Comparison of ENCODE assay signal across 10 mouse cellular contexts in the genomic region with DNA sequence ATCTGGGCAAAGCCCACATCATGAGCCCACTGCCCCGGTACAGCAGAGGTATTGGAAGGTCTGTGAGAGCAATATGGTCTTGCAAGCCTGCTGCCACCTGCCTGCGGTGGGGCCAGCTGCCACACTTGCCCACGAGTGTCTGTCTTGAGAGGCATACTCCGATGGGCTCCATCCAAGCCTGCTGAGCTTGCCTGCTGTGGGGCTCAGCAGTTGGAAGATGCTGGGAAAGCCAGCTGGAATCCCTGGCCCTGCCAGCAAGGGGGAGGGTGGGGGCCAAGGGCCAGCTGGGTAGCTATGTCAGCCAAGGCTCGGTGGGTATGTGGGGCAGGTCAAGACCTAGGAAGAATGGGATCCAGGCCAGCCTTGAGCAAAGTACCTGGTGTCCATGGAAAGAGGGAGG. TPM values are rescaled to one million over a fixed set of nuclear protein-coding genes. Genes with fewer than 3 reads are reported as not detected.
DNase-seq lines count a peak whose midpoint lies in the region; ATAC-seq and TF ChIP-seq lines count a peak whose summit lies in the region.
"Had no signal": no experiment of that assay in that cellular context is flagged by ENCODE, and none has a peak within 500 bp of the region (broad histone marks: within the 10 kb centered on the region; RNA-seq: fewer than 3 reads in every experiment).

No protein-coding gene starts in this region.

- no peak overlapping the region for H3K4me2 ChIP-seq in midbrain, postnatal 0 days (ENCODE audit: low read depth, low read length, poor library complexity, severe bottlenecking)
- H3K4me2 ChIP-seq: liver, embryonic 12.5 days had no signal

- no peak for TF ChIP-seq POLR2A in thymus, adult 2 months (IDR thresholded peaks at IDR 0.05; ENCODE audit: control insufficient read depth, extremely low read depth, insufficient read depth, low read length, poor library complexity)

- no peaks in the 10 kb centered on the region for H3K4me1 ChIP-seq in midbrain, postnatal 0 days (ENCODE audit: insufficient read depth, low read length)
- H3K4me1 ChIP-seq in midbrain, embryonic 10.5 days, result peaks cover 10% of the 10 kb centered on the region; the same call in 1 of the 2 replicates
- no peaks in the 10 kb centered on the region for H3K4me1 ChIP-seq in heart, embryonic 10.5 days
- H3K4me1 ChIP-seq in thymus, adult 2 months (replicated peaks; ENCODE audit: control insufficient read depth, insufficient read depth, low read length), result no peaks in the 10 kb centered on the region
- H3K4me1 ChIP-seq: liver, embryonic 12.5 days had no signal

- peaks cover 11% of the 10 kb centered on the region for H3K36me3 ChIP-seq in midbrain, postnatal 0 days (ENCODE audit: insufficient read depth, low read length)
- H3K36me3 ChIP-seq in midbrain, embryonic 10.5 days, result no peaks in the 10 kb centered on the region
- H3K36me3 ChIP-seq in heart, embryonic 10.5 days, result no peaks in the 10 kb centered on the region
- H3K36me3 ChIP-seq in thymus, adult 2 months (ENCODE audit: control insufficient read depth, insufficient read depth, low read length), result no peaks in the 10 kb centered on the region
- H3K36me3 ChIP-seq: liver, embryonic 12.5 days had no signal

- no peaks in the 10 kb centered on the region for H3K9me3 ChIP-seq in midbrain, postnatal 0 days (ENCODE audit: low read length)
- H3K9me3 ChIP-seq in midbrain, embryonic 10.5 days (replicated peaks), result no peaks in the 10 kb centered on the region
- H3K9me3 ChIP-seq in heart, embryonic 10.5 days, result no peaks in the 10 kb centered on the region
- H3K9me3 ChIP-seq: liver, embryonic 12.5 days had no signal

- no peak overlapping the region for H3K27ac ChIP-seq in midbrain, postnatal 0 days (ENCODE audit: low read depth, low read length)
- H3K27ac ChIP-seq in midbrain, embryonic 10.5 days (replicated peaks), result no peak overlapping the region
- peak overlapping the region; percentile 78 for H3K27ac ChIP-seq in left cerebral cortex, adult 2 months
- H3K27ac ChIP-seq in heart, embryonic 10.5 days, result no peak overlapping the region
- no peak overlapping the region for H3K27ac ChIP-seq in thymus, adult 2 months (ENCODE audit: control insufficient read depth, insufficient read depth, low read length)
- H3K27ac ChIP-seq: liver, embryonic 12.5 days had no signal

- H3K27me3 ChIP-seq in midbrain, postnatal 0 days (ENCODE audit: insufficient read depth, low read length), result no peaks in the 10 kb centered on the region
- H3K27me3 ChIP-seq in midbrain, embryonic 10.5 days (ENCODE audit: low read depth, poor library complexity, severe bottlenecking), result no peaks in the 10 kb centered on the region
- H3K27me3 ChIP-seq in heart, embryonic 10.5 days (ENCODE audit: insufficient read depth, poor library complexity, severe bottlenecking), result peaks cover 69% of the 10 kb centered on the region
- no peaks in the 10 kb centered on the region for H3K27me3 ChIP-seq in thymus, adult 2 months (ENCODE audit: control insufficient read depth, insufficient read depth, low read length)
- H3K27me3 ChIP-seq: liver, embryonic 12.5 days had no signal

- WGBS in midbrain, postnatal 0 days, result 78% methylated on average over 5 of the region's 5 CpGs
- 86% methylated on average over 5 of the region's 5 CpGs for WGBS in midbrain, embryonic 10.5 days
- 76% methylated on average over 5 of the region's 5 CpGs for WGBS in heart, embryonic 10.5 days
- 94% methylated on average over 5 of the region's 5 CpGs for WGBS in thymus, adult 2 months

- no peak overlapping the region for H3K9ac ChIP-seq in midbrain, postnatal 0 days (replicated peaks; ENCODE audit: low read length, poor library complexity, severe bottlenecking)
- H3K9ac ChIP-seq: liver, embryonic 12.5 days had no signal

- H3K4me3 ChIP-seq in midbrain, postnatal 0 days (ENCODE audit: low read depth, low read length), result no peak overlapping the region
- no peak overlapping the region for H3K4me3 ChIP-seq in midbrain, embryonic 10.5 days
- no peak overlapping the region for H3K4me3 ChIP-seq in left cerebral cortex, adult 2 months
- H3K4me3 ChIP-seq in heart, embryonic 10.5 days, result no peak overlapping the region
- no peak overlapping the region for H3K4me3 ChIP-seq in thymus, adult 2 months (ENCODE audit: control insufficient read depth, insufficient read depth, low read length)
- H3K4me3 ChIP-seq: liver, embryonic 12.5 days had no signal

- TF ChIP-seq CTCF in midbrain, postnatal 0 days (IDR thresholded peaks at IDR 0.05), result no peak
- TF ChIP-seq CTCF in left cerebral cortex, adult 2 months (IDR thresholded peaks at IDR 0.05), result no peak; the same call in 1 of the 2 replicates
- TF ChIP-seq CTCF in thymus, adult 2 months (IDR thresholded peaks at IDR 0.05; ENCODE audit: borderline replicate concordance, control insufficient read depth, extremely low read depth, insufficient read depth, low read length, poor library complexity), result no peak

- DNase-seq in midbrain, postnatal 0 days (ENCODE audit: low spot score), result peak; percentile 26
- no peak for DNase-seq in midbrain, embryonic 10.5 days (ENCODE audit: low spot score)
- peak; percentile 89 to 95 for DNase-seq in cerebellum, postnatal 10 days
- DNase-seq in left cerebral cortex, adult 2 months (ENCODE audit: extremely low spot score in 1 of 2, low spot score in 2 of 2), result peak in 1 of 2 experiments; percentile 54
- no peak for DNase-seq in heart, embryonic 10.5 days (ENCODE audit: low spot score)
- DNase-seq in kidney, postnatal 4 days, result no peak
- DNase-seq in thymus, adult 2 months, result no peak
- DNase-seq: heart, postnatal 4 days; kidney, postnatal 14 days had no signal

- ATAC-seq in midbrain, postnatal 0 days (ENCODE audit: low FRiP score), result no peak
- ATAC-seq: liver, embryonic 12.5 days had no signal

- intact Hi-C loops in left cerebral cortex, adult 2 months (cut with DNase I), result loop anchor here (5.0 kb wide), 1 partner anchor 40 kb away; no protein-coding TSS in a partner anchor

RNA-seq across cellular contexts. Expression of a gene that starts 53.7 kb away (rescaled TPM):
- total RNA-seq in midbrain, postnatal 0 days (2014; rRNA removed), result 95.0 and 98.6 TPM in 2 replicates
- polyA plus RNA-seq in midbrain, postnatal 0 days (2015; fragmentation: Nextera tagmentation; extraction: Ambion mirVana), result 77.6 and 107 TPM in 2 replicates
- 0.07 and 0.12 TPM in 2 replicates for polyA plus RNA-seq in midbrain, embryonic 10.5 days (2016; fragmentation: Nextera tagmentation; extraction: Ambion mirVana)
- 100 to 1,000 TPM; 176 to 194 TPM for total RNA-seq in left cerebral cortex, adult 2 months (2021)
- polyA plus RNA-seq in heart, embryonic 10.5 days (2016; fragmentation: Nextera tagmentation; extraction: Ambion mirVana), result 0.02 TPM in 1 of 2 replicates, not detected in the other
- polyA plus RNA-seq in thymus, adult 2 months (2012; rRNA removed), result 0.11 and 0.16 TPM in 2 replicates

Comparison
In these comparisons a context has a peak if more than half of its experiments do, and no peak if none do; other contexts are left out.
1. DNase-seq: peak in midbrain, postnatal 0 days (single experiment) and cerebellum, postnatal 10 days (2 of 2); none in midbrain, embryonic 10.5 days (single experiment), heart, embryonic 10.5 days (single experiment), kidney, postnatal 4 days (0 of 2) and thymus, adult 2 months (single experiment).
2. RNA of a gene that starts 53.7 kb away (polyA plus RNA-seq): 77.6 to 107 TPM in midbrain, postnatal 0 days; 0.11 to 0.16 TPM in thymus, adult 2 months, 0.07 to 0.12 TPM in midbrain, embryonic 10.5 days and 0.02 TPM in heart, embryonic 10.5 days; every median in the first group is over 10 times any median in the second.